Mouse (Mus musculus) embryo, embryonic 10 days (tissue): ENCODE data around the gene Fbxl15.

Experiments used
- DNase-seq: peaks from one replicate; pipeline ENCODE4 v3.0.0-alpha.2; 2015; ENCODE audit warnings: low spot score

Fbxl15 gene

DNA sequence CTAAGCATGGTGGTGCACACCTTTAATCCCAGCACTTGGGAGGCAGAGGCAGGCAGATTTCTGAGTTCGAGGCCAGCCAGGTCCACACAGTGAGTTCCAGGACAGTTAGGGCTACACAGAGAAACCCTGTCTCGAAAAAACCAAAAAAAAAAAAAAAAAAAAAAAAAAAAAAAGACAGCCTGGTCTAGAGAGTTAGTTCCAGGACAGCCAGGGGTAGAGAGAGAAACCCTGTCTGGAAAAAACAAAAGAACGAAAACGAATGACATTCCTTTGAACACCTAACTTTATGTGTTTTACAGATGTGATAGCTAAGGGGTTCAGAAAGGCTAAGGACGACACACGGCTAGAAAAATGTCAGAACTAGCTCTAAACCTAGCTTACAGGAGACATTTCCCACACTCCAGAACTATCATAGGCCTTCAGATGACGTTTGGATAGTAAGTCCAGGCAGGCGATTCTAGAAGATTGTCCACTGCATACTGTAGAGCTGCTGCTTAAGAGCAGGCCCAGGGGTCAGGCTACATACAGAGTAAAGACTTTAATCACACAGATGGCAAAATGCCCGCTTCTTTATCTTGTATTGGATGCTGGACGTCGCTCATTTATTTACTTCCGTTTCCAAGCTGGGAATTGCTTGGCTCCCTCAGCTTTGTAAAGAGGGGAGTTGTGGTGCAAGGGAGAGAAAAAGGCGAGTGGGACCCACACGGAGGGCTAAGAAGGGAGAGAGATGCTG is 20.1 kb downstream of the Fbxl15 start:
- DNase-seq: peak; percentile 35

DNA sequence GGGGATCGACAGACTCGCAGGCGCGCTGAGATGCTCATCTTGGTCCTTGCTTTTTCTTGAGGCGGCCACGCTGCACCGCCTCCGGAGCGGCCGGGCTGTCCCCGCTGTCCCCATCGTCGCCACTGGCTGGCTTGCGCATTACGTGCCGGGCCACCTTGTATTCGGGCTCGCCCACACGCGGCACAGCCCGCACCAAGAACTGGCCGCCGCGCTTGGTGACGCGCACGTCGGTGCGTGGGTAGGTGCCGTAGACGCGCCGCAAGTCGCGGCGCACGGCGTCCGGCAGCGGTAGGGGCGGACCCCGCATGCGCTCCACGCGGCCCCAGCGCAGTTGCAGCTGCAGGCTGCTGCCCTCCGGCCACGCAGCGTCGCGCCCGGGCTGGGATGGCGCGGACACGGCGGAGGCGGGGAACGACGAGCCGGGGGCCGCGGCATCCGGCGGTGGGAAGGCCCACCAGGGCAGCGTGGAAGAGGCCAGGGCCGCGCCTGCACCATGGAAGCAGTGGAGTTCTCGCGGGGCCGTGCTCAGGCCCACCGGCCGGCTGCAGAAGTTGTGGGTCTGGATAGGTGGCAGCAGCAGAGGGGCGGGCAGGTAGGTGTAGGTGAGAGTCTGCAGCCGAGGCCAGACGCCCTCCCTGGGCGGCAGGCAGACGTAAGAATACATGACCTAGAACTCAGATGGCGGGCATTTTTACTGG is 20.9 kb downstream of the Fbxl15 start:
- peak; percentile 80 for DNase-seq

DNA sequence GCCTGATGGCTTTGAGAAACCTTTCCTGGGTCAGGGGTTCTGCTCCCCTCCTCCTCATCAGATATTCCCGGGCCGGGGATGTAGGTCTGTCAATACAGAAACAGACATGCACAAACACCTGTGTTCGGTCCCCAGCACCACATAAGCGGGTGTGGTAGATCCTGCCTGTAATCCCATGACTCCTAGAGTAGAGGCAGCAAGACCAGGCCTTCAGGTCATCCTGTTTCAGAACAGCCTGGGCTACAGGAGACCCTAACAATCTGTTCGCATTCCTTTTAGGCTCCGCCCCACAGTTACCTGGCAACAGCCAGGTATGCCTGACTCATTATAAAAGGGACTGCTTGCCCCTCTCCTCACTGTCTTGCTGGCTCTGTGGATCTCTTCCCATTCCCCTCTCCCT is 21.6 kb downstream of the Fbxl15 start:
- no peak for DNase-seq

DNA sequence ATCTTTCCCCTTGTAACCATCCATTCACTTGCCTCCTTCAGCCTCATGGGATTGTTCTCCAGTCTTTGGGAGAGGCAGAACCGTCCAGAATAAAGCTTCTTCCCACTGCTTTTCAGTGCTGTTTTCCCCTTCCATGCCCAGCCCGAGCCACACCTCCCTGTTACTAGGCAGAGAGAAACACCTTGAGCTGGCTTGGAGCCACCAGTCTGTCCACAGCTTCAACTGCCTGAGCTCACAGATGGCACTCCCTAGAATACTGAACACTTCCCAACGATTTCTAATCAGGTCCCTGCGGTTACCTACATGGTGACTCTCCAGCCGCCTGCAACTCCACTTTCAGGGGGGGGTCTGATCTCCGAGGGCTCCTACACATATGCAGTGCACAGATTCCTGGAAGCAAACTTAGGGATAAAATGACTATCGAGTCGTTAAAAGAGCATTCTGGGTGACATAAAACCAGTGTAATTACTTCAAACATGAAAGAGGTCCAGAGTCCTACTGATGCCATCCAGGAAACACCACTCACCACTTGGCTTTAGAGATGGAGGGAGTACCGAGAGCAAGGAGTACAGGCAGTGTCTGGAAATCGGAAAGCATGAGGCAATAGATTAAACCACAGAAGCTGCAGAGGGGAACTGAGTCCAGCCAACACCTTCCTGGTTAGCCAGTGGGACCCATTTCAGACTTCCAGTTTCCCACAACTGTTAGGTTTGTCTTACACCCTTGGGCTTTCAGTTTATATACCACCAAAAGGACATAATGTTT is 22.4 kb downstream of the Fbxl15 start, which contains the start of gene 2310034G01Rik:
2310034G01Rik (minus strand) TSS at position 135 of the 765 bp plus-strand sequence.
- no peak for DNase-seq

DNA sequence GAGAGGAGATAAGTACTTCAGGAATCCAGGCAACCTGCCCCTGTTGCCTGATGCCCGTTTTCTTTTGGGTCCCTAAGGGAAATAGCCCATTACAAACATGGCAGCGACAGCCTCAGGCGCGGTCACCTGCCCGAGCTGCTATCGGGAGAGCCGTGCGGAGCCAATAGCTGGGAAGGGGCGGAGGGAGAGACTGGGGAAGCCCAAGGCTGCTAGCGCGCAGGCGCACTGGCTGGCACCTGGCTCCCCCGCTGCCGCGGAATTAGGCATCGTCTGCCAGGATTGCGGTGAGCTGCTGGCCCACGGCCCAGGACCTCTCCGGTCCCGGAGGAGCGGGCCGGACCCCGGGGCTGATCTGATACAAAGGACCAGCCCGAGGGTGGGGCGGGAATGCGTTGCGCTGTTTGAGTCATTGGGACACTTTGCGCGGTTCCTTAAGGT is 28.7 kb downstream of the Fbxl15 start:
- peak; percentile 93 for DNase-seq

DNA sequence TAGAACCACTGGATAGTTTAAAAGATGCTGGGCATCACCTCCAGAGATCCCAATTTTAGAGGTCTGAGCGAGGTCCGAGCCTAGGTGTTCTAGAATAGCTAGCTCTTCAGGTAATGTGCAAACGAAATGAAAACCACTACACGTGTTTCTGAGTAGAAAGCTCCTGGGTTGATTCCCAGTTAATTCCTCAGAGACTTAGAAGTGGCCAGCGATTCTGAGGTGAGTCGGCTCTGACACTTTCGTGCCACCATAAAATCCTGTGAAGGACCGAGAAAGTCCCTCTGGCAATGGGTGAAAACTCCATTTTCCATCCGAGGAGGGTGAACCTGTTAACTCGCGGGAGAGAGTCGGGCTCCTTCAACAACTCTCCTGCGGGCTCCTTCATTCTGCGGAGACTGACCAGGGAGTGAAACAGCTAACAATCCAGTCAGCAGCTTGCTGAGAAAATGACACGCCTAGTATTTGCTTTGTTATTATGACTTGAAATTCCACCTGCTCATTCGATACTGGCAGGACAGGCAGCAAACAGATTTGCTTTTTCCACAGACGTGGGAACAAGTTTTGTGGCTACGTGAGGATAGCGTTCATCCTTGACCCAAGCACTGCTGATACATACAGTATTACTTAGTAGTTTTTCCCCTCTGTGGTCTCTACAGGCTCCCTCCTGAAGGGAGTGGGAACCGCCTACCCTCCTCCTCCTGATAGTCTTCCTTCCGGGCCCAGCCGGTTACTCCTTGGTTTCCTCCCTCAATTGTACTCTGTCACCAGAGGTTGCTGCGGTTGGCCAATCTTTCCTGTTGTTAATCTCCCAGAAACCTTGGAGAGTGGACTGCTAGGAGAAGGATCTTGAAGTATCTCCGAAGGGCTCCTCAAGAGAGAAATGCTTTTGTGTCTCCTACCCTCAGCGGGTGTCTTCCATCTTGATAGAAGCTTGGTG is 29.6 kb downstream of the Fbxl15 start:
- DNase-seq: no peak

DNA sequence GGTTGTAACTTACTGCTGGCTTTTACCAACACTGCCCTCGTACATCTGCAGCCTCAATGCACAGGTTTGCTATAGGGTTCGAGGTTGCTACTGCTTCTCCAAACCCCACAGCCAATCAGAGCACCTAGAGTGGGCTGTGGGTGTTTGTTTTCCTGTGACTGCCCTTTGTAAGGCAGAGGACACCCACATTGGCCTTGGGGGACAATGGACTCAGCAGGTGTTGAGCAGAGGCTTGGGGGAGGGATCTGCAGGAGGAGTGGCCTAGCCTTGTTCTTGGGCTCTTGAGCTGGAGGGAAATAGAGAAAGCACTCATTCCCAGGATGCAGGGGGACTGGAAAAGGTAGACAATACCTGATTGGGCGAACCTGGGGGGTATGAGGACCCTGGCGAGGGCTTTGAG is 30.4 kb downstream of the Fbxl15 start:
- no peak for DNase-seq

DNA sequence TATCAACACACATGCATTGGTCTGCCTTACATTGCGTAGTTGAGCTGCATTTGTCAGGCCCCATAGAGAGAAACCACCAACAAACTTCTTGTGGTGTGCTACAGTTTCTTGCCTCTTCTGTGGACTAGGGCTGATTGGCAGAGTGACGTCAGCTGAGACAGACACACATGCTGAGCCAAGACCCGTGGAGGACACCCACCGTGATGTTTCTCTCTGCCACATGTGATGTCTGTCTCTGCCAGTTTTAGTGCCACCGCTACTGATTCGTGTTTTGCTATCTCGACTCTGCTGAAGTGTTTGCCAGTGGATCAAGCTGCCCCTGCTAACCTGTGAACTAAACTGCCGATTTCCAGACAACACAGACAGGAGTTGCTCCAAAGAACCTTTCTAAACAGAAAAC is 34.1 kb downstream of the Fbxl15 start:
- DNase-seq: no peak

DNA sequence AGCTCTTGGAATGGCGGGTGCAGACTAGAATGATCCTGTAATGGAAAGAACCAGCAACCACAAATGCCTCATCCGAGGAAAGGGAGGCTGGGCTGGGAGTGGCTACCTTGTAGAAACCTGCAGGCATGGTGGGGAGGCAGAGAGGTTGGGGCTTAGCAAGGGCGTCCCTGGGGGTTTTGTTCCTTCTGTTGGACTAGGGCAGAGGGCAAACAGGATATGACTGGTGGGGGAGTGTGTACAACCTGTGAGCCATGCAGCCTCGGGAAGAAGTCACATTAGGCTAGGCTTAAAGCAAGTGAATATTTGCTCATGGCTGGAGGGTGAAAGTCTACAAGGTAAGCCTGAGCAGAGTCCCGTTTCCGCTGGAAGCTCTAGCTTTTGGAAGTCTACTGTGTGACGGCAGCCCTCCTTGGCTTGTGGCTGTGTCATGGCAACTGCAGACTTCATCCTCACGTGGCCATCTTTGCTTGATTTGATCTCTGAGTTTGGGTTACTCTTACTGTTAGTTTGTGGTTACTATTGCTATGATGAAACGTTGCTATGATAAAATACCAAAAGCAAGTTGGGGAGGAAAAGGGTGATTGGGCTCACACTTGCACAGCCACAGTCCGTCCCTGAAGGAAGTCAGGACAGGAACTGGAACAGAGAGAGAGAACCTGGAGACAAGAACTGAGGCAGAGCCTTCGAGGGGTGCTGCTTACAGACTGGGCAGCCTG is 35.5 kb downstream of the Fbxl15 start:
- no peak for DNase-seq

DNA sequence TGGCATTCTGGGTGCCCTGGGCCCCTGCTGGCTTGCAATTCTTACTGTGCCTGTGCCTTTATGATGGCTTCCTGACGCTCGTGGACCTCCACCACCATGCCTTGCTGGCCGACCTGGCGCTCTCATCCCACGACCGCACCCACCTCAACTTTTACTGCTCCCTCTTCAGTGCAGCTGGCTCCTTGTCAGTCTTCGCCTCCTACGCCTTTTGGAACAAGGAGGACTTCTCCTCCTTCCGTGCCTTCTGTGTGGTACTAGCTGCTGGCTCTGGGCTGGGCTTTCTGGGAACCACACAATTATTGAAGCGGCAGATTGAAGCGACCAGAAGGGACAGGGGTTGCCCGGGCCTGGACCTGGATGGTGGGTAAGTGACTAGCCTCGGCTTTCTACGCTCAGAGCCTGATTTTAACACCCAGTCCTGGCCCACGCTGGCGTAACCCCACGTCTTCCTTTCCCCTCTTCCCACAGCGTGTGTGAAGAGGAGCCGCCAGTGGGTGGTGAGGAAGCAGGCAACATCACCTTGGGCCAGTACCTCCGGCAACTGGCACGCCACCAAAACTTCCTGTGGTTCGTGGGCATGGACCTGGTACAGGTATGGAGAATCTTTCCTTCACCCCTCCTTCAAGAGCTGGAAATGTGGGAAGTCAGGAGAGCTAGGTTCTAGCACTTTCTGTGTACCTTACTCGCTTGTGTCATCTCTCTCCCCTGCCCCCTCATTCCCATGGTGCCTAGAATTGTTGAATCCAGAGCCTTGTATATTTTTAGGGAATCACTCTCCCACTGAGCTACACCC is 40.0 kb downstream of the Fbxl15 start:
- no peak for DNase-seq

DNA sequence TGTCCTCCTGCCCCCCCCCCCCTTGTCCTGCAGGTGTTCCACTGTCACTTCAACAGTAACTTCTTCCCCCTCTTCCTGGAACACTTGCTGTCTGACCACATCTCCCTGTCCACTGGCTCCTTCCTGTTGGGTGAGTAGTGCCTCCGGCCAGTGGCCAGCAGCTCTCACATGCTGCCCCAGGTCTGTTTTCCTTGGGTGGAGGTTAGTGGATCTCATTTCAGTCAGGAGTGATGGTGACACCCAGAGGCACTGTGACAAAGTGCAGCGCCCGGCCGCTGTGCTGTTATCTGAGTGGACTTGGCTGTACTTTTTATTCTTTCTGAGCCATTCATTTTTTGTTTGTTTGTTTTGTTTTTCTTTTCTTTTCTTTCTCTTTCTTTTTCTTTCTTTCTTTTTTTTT is 41.2 kb downstream of the Fbxl15 start:
- DNase-seq: peak; percentile 78

DNA sequence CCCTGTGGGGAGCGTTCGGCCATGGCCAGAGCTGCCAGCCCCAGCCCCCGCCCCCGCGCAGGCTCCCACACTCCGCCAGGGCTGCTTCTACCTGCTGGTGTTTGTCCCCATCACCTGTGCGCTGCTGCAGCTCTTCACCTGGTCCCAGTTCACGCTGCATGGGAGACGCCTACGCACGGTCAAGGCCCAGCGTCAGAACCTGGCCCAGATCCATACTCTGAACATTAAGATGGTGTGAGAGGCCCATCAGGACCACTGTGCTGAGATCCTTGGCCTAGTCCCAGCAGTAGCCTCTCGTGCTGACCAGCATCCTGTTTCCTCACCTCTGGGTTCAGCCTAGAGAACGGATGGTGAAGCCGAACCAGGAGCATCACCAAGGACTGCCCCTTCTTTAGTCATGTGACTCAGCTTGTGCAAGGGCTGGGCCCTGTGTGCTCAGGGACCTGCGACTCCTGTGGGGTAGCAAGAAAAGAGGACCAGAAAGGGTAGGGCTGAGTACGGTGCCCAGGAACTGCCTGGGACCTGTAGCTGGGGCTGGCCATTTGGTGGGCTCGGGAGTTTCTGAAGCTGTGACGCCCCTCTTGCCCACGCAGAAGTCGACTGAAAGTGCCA is 46.6 kb downstream of the Fbxl15 start:
- no peak for DNase-seq

DNA sequence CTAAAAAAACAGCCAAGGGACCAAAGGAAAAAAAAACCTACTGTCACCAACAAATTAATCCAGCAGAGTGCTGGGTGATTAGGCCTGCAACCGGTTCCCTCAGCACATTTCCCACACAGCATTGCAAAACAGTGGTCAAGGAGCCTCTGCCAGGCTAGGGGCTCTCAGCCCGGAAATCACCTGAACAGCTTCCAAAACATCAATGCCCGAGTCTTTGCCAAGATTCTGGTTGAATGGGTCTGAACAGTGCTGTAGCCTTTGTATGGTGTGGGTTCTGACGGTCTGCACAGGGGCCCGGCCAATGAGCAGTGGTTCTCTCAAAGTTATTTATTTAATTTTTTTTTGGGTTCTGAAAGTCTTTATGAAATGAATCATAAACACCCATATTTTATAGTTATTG is 47.5 kb downstream of the Fbxl15 start:
- DNase-seq: no peak

DNA sequence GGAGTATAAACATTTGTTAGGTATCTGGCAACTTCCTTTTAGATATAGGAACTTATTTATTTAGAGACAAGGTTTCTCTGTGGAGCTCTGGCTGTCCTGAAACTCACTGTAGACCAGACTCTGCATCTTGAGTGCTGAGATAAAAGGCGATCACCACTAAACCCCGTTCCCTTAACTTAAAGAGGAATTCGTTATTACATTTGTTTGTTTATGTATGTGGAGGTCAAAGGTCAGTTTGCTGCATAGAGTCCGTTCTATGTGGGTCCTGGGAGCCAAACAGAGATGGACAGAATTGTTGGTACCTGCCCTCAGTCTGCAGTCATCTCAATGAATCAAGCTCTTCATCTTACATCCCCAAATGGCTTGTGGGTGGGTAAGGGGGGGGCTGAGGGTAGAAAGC is 47.9 kb downstream of the Fbxl15 start:
- no peak for DNase-seq
